Mouse (Mus musculus) ovary, postnatal 14 days (tissue): ENCODE results near the gene Crabp2.

Experiments used
- DNase-seq: peaks from one replicate; pipeline ENCODE4 v3.0.0; 2022; ENCODE audit warnings: low spot score

Gene Crabp2

GRCm38 (mm10) chr3:87985505-87986320 lies 37.2 kb downstream of the Crabp2 start:
- DNase-seq = no peak

GRCm38 (mm10) chr3:87986868-87987267 lies 38.4 kb downstream of the Crabp2 start:
- DNase-seq = peak; percentile 96

- no peak for DNase-seq
These were observed 39.2 kb downstream of the Crabp2 start for GRCm38 (mm10) chr3:87987633-87988032.

- DNase-seq = no peak
These were observed 39.6 kb downstream of the Crabp2 start for GRCm38 (mm10) chr3:87988068-87988467.

- DNase-seq = no peak
These were observed 41.5 kb downstream of the Crabp2 start for GRCm38 (mm10) chr3:87989935-87990334.

DNA sequence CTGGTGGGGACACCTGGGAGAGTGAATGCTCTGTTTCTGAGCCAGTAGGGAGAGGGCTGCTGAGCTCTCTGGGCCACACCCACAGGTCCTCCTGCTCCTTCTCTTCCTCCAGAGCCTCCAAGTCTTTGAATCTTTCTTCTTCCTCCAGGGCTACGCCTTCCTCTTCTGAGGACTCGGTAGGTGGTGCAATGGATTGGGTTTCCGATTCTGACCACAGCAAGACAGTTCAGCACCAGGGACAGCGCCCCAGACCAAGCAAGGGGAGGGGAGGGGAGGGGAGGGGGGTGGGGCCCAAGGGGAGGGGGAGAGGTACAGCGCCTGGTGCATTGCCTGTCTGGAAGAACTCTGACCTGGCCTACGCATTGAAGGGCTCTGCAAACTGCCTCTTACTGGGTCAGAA lies 45.0 kb downstream of the Crabp2 start:
- DNase-seq = no peak

DNA sequence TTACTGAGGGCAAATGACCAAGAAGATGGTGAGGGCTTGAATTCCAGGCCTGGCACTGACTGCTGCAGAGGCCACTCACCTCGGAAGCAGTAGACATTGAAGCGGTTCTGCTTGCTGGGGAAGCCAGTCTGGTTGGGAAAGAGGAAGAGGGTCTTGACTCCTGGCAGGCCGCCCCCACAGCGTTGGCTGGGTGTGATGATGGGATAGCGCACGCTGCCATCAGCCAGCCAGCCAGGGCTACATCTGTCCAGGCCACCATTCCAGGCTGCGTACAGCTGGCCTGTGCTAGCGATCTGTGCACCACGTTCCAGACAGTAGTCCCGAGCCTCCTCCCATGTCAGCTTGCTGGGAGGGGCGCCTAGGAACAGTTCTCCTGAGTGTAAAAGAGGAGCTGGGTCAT lies 46.9 kb downstream of the Crabp2 start:
- DNase-seq = no peak

DNA sequence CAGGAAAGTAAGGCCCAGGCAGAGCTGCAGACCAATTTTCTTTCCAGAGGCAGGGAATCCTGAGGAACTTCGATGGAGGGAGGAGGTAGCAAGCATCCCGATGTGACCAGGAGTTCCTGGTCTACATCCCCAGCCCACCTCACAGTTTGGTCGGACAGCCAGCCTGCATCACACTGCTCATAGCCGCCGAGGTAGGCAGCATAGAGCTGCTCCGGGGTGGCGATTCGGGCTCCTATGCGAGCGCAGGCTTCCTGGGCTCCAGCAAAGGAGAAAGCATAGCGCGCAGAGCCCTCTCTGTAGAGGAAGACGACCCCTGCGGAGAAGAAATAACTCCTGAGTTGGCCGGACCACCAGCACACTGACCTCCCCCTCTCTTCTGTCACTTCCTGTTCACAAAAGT lies 47.9 kb downstream of the Crabp2 start:
- no peak for DNase-seq

DNA sequence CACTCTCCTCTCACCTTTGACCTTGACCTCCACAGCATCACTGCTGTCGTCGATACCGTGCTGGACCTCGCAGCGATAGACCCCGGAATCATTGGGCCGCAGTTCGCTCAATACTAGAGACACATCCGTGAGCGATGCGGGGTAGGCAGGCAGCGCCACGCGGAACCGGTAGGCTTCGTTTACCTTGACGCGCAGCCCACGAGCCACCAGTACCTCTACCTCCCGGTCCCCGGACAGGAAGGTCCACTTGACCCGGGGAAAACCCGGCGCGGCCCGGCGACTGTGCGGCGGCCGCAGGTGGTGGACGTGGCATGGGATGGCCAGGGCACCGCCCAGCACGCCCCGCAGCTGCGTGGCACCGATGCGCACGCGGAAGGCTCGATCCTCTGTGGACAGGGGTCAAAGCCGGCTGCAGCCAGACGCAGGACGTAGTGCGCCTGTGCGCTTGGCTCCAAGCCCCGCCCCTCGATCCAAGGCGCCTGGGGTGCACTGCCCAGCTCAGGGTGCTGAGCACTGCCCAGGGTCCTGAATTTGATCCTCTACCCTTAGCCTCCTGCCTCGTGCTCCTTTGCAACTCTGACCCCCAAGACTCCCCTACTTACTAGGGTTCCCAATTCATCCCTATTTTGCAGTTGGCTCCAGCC lies 48.6 kb downstream of the Crabp2 start:
- DNase-seq = no peak

DNA sequence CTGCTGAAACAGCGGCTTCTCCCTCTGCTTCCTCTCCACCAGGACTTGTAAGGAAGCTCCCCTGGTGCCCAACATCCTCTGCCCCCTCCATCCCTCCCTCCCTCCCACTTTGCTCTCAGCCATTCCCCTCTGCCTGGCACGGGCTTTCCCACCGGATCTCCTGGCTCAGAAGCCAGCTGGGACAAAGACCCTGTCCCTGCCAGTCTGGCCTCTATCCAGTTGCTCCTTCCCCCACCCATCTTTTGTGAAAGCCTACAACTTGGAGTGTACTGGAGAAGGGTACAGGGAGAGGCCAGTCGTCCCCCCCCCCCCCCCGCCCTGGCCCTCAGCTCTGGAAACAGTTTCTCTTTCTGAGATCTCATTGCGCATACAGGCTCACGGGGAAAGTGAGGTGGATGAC lies 50.3 kb downstream of the Crabp2 start:
- DNase-seq = no peak

- no peak for DNase-seq
These were observed 50.9 kb downstream of the Crabp2 start for GRCm38 (mm10) chr3:87999243-87999895.

- no peak for DNase-seq
These were observed 51.7 kb downstream of the Crabp2 start, which contains the start of gene Bcan for GRCm38 (mm10) chr3:88000181-88000580. Bcan (minus strand) TSS chr3:88000230.

DNA sequence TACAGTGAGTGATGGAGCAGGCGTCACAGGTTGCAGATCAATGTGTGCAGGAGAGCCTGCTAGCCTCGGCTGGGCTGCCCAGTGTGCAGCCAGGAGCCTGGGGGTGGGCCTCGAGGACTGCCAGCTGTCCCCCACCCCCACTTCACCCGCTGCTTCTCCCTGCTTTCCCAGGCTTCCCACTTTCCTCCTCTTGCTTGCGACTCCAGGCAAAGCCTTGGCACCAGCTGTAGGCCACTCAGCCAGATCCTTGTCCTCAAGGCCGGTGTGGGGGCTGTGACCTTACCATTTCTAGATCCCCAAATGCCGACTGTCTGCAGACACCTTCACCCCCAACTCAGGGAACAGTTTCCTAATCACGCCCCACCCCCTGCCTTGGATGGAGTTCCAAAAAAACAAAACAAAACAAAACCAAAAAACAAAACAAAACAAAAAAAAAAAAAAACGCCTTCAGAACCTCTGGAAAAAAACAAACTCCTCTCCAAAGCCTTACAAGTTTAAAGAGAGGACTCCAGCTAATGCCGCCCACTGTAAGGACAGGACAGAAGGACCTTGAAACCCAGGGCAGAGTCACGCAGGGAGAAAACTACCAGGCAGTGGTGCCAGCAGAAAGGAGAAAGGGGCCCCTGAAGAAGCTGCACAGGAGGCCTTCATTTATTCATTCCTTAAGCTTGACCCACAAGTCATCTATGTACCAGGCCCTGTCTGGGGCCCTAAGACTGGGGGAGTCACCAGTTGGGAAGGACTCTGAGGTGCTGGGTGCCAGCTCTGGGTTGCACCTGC lies 52.5 kb downstream of the Crabp2 start:
- DNase-seq = no peak

DNA sequence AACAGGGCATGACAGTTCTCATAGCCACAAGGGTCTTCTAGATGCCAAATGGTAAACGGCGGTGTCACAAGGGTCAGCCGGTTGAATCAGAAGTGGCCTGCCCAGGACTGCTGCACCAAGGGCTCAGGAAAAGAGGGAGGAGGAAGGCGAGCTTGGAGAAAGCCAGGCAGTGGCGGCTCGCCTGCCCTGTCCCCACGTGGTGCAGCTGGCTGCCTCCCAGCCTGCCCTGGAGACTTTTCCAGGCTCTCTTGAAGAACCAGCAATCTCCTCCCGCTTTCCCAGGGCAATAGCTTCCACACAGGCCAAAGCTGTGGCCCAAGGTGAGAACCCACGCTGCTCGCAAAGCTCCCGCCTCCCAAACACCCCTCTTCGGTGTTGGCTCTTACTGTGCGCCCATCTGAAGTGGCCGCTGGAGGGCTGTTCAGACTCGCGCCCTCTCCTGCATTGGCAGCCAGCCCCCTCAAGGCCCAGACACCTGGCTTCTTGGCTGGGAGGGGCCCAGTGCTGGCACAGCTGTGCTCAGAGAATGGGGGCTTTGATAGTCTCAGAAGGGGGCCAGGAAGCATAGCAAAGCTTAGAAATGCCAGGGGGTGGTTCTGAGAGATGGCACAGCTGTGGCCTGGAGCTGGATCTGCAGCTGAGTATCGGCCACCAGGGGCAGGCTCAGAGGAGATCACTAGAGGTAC lies 54.0 kb downstream of the Crabp2 start:
- no peak for DNase-seq
